Mouse (Mus musculus): Measurements from ENCODE around the gene Crmp1.

DNA sequence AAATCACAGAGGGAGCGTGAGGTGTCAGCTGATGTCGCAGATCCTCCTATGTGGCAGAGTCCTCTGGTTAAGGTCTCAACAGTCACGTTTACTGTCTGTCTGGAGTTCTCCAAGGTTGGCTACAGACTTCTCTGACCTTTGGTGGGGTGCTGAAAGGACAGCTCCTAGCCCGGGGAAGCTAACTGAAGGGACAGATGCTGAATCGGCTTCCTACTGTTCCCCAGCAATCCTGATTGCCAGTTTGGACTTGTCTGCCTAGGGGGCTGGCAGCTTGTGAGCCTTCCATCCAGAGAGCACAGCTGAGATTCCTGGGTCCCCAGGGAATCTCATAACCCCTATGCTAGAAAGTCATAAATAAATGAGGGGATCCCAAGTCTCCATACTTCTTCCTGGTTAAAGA, 1.2 kb upstream of the Crmp1 start:
- no peak for TF ChIP-seq CTCF (IDR thresholded peaks at IDR 0.05; ENCODE audit: control insufficient read depth, insufficient read depth, insufficient replicate concordance, low read depth, low read length)
- TF ChIP-seq POLR2A (IDR thresholded peaks at IDR 0.05; ENCODE audit: control insufficient read depth, low read depth, low read length) = no peak

All from testis, adult 2 months (tissue).